8 mouse cellular contexts compared by ENCODE assay signal in the genomic region with DNA sequence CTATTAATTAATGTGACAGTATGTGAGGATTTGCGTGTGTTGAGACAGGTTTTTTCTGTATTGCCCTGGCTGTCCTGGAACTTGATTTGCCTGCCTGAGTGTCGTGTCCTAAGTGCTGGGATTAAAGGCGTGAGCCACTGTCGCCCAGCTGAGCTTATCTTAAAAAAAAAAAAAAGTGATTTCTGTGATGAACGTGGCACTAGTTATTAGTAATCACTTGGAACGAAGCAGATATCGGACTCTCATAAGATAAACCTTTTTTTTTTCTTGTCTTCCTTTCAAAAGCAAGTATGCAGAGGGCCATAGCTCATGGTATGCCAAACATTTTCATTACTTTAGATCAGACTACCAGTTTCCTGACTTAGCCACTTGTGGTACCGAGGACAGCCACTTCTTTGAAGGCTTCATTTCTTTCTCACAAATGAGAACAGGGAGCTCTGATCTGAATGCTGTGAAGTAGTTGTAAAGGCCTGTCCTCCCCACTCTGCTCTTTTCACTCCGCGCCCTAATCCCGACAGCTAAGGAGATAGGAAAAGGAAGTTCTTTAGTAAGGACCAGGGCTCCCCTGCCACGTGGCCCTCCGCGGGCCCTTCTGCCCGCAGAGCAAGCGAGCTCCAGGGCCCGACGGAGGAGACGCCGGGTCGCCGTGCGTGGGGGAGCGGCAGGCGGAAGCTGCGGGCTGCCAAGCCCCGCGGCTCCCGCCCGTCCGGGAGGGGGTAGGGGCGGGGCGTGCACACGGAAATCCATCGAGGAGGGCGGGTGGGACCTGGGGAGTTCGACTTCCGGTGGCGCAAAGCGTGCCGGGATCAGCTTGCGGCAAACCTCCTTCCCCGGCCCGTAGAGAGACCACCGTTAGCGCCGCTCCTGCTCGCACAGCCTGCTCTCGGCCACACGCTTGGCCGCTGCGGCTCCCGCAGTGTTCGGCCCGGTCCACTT. TPM values are rescaled to one million over a fixed set of nuclear protein-coding genes. Genes with fewer than 3 reads are reported as not detected.
A peak's percentile ranks its signal among the peaks of the same experiment; 100 is the strongest.
DNase-seq lines count a peak whose midpoint lies in the region; ATAC-seq lines count a peak whose summit lies in the region.

A gene (plus strand): TSS at position 771 of the 936 bp plus-strand sequence.

- peak; percentile 95 for DNase-seq in Muller cell, postnatal 12 days (ENCODE audit: inconsistent ontology term)
- DNase-seq in cerebellum, adult 9-10 months: peak; percentile 78
- peak; percentile 90 for DNase-seq in hindbrain, embryonic 10.5 days (ENCODE audit: low spot score)
- peak; percentile 81 to 85 for DNase-seq in layer of hippocampus, postnatal 14 days (ENCODE audit: low spot score in 2 of 2)
- peak; percentile 87 for DNase-seq in lung, postnatal 14 days
- peak; percentile 87 for DNase-seq in retina, embryonic 14.5 days (ENCODE audit: low spot score)
- DNase-seq in urinary bladder, adult 18-20 months (ENCODE audit: low spot score in 2 of 2): peak; percentile 76 to 81

- WGBS in hindbrain, embryonic 10.5 days: 4% methylated on average over 55 of the region's 55 CpGs

- H3K4me1 ChIP-seq in hindbrain, embryonic 10.5 days (replicated peaks): peaks cover 33% of the 10 kb centered on the region

- H3K36me3 ChIP-seq in hindbrain, embryonic 10.5 days: peaks cover 15% of the 10 kb centered on the region

- peak; percentile 99 for ATAC-seq in frontal cortex, adult (ENCODE audit: low TSS enrichment)

- no peaks in the 10 kb centered on the region for H3K9me3 ChIP-seq in hindbrain, embryonic 10.5 days

- peak within 1 kb of the TSS; percentile 97 for H3K27ac ChIP-seq in hindbrain, embryonic 10.5 days

- peak within 1 kb of the TSS; percentile 94 for H3K4me3 ChIP-seq in hindbrain, embryonic 10.5 days

- no peaks in the 10 kb centered on the region for H3K27me3 ChIP-seq in hindbrain, embryonic 10.5 days (ENCODE audit: insufficient read depth, poor library complexity, severe bottlenecking)

RNA-seq across cellular contexts. Expression of the gene that starts here (rescaled TPM):
- 40.3 and 47.2 TPM in 2 replicates for polyA plus RNA-seq in hindbrain, embryonic 10.5 days (2016; fragmentation: Nextera tagmentation; extraction: Ambion mirVana)
- 10 to 100 TPM; 48.1 to 56.8 TPM for total RNA-seq in layer of hippocampus, postnatal 14 days (2021)

Comparison
In these comparisons a context has a peak if more than half of its experiments do, and no peak if none do; other contexts are left out.
1. Peak in every context shown above with its lines: DNase-seq, ATAC-seq, H3K4me3 ChIP-seq and H3K27ac ChIP-seq.